Mouse (Mus musculus): ENCODE results near the gene Tceal5. TPM values are rescaled to one million over a fixed set of nuclear protein-coding genes. Genes with fewer than 3 reads are reported as not detected.

The Tceal5 gene
- 15.9 and 17.3 TPM in 2 replicates for polyA plus RNA-seq (2012; rRNA removed)

GRCm38 (mm10) chrX:136203664-136204066 is at the start of gene Tceal5:
TSS of gene Tceal5 (minus strand) at chrX:136203876.

GRCm38 (mm10) chrX:136244574-136245229 is 41.0 kb upstream of the Tceal5 start, which contains the start of gene Tceal9:
TSS of gene Tceal9 (plus strand) at chrX:136245079.

GRCm38 (mm10) chrX:136214729-136215677 is 11.3 kb upstream of the Tceal5 start, which contains the start of the genes Tceal7 and Bex1:
TSS of gene Tceal7 (plus strand) at chrX:136214779.
TSS of gene Bex1 (minus strand) at chrX:136215513.

DNA sequence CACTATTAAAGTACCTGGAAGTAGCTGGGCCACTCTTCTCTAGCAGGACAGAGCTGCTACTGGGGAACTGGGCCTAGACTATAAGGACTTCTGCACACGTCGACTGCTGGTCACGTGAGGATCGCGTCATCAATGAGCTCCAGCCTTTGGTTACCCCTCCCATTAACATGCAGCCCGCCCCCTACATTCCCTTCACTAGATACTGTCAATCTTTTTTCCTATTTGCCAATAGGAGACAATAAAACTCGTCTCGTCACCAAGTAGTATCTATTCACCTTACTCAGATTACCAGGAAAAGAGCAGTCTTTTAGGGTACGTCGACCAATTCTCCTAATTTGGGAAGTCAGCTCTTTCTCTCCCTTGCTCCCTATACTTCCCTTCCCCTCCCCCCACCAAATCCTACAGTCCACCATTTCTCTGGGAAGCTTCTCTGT is 31.5 kb downstream of the Tceal5 start, which contains the start of gene Tceal8:
Gene Tceal8 (minus strand): TSS at position 225 of the 434 bp plus-strand sequence.

Other genes starting within 250 kb of the Tceal5 start
- 57.2 and 65.6 TPM in 2 replicates for gene Arxes2, start 210.1 kb downstream of the Tceal5 start, polyA plus RNA-seq (2012; rRNA removed)
- gene Arxes1, start 170.5 kb downstream of the Tceal5 start, polyA plus RNA-seq (2012; rRNA removed): 13.1 and 15.1 TPM in 2 replicates
- 186 and 331 TPM in 2 replicates for gene Bex2, start 135.6 kb downstream of the Tceal5 start, polyA plus RNA-seq (2012; rRNA removed)
- gene Nxf3, start 118.6 kb downstream of the Tceal5 start, polyA plus RNA-seq (2012; rRNA removed): 0.06 and 0.14 TPM in 2 replicates
- gene Bex4, start 64.9 kb downstream of the Tceal5 start, polyA plus RNA-seq (2012; rRNA removed): 71.3 and 141 TPM in 2 replicates
- 150 and 169 TPM in 2 replicates for gene Tceal8, start 31.5 kb downstream of the Tceal5 start, polyA plus RNA-seq (2012; rRNA removed)
- 0.79 and 2.9 TPM in 2 replicates for gene Tceal7, start 10.9 kb upstream of the Tceal5 start, polyA plus RNA-seq (2012; rRNA removed)
- 124 and 232 TPM in 2 replicates for gene Bex1, start 11.6 kb upstream of the Tceal5 start, polyA plus RNA-seq (2012; rRNA removed)
- 395 and 431 TPM in 2 replicates for gene Tceal9, start 41.2 kb upstream of the Tceal5 start, polyA plus RNA-seq (2012; rRNA removed)
- gene Bex3, start 66.4 kb upstream of the Tceal5 start, polyA plus RNA-seq (2012; rRNA removed): 639 and 646 TPM in 2 replicates